Mouse (Mus musculus) kidney, embryonic 15.5 days (tissue): ENCODE measurements around the gene AC161166.1. TPM values are rescaled to one million over a fixed set of nuclear protein-coding genes. Genes with fewer than 3 reads are reported as not detected.
A peak's percentile ranks its signal among the peaks of the same experiment; 100 is the strongest.

Source experiments
- ATAC-seq: fragments of 200-750 bp; cut with Nextera tagmentation; replicated peaks from 2 replicates; pipeline ENCODE4 v1.8.0; 2017; ENCODE audit warnings: moderate TSS enrichment; ENCODE audit not compliant: low FRiP score
- H3K27ac ChIP-seq: fragments of 300-500 bp; sonication (generic); 2 replicates; pipeline ENCODE4 v1.5.1; 2015; ENCODE audit warnings: mild to moderate bottlenecking, inconsistent platforms
- H3K27me3 ChIP-seq: fragments of 300-500 bp; sonication (generic); 2 replicates; pipeline ENCODE4 v1.6.1; 2015; ENCODE audit warnings: inconsistent platforms
- H3K36me3 ChIP-seq: fragments of 300-500 bp; sonication (generic); 2 replicates; pipeline ENCODE4 v1.6.1; 2015; ENCODE audit warnings: inconsistent platforms
- H3K4me1 ChIP-seq: fragments of 300-500 bp; sonication (generic); 2 replicates; pipeline ENCODE4 v1.6.1; 2015; ENCODE audit warnings: inconsistent platforms
- H3K4me2 ChIP-seq: fragments of 300-500 bp; sonication (generic); 2 replicates; pipeline ENCODE4 v1.6.1; 2015; ENCODE audit warnings: moderate library complexity, mild to moderate bottlenecking, inconsistent platforms
- H3K4me3 ChIP-seq: fragments of 300-500 bp; sonication (generic); replicated peaks from 2 replicates; pipeline ENCODE4 v1.5.1; 2015; ENCODE audit warnings: mild to moderate bottlenecking, inconsistent platforms
- H3K9ac ChIP-seq: fragments of 300-500 bp; sonication (generic); 2 replicates; pipeline ENCODE4 v1.6.1; 2015; ENCODE audit warnings: mild to moderate bottlenecking, inconsistent platforms
- H3K9me3 ChIP-seq: fragments of 300-500 bp; sonication (generic); replicated peaks from 2 replicates; pipeline ENCODE4 v1.6.1; 2016; ENCODE audit warnings: inconsistent platforms
- WGBS: fragments of 180-500 bp; shearing (Covaris S2); methylation state at CpG from one replicate; pipeline ENCODE4 v1.1.7; 2015; ENCODE audit warnings: mixed read lengths; 5-methylcytosine and 5-hydroxymethylcytosine counted together
- polyA plus RNA-seq: library from polyadenylated mRNA; unstranded; fragments of >200 nt; fragmentation: Nextera tagmentation; extraction: Ambion mirVana; gene quantifications from 2 replicates; pipeline ENCODE4 v1.2.1, GENCODE M21; 2015

AC161166.1 gene
- polyA plus RNA-seq, 1 experiment from 2014 or later, result 0.68 TPM

GRCm38 (mm10) chr7:24537591-24537990, 25.3 kb upstream of the AC161166.1 start:
- 65% methylated on average over 5 of the region's 5 CpGs for WGBS
- no peak for ATAC-seq
- H3K4me1 ChIP-seq, result peaks cover 40% of the 10 kb centered on the region
- no peaks in the 10 kb centered on the region; the same call in 1 of the 2 replicates for H3K27me3 ChIP-seq
- H3K9ac ChIP-seq, result no peak overlapping the region
- peak overlapping the region; percentile 77 for H3K27ac ChIP-seq
- H3K4me2 ChIP-seq, result 0 out of 2 replicates have a peak overlapping the region, but pooled peaks have one; percentile 21
- no peaks in the 10 kb centered on the region for H3K9me3 ChIP-seq
- H3K4me3 ChIP-seq, result no peak overlapping the region
- H3K36me3 ChIP-seq, result peaks cover 31% of the 10 kb centered on the region

DNA sequence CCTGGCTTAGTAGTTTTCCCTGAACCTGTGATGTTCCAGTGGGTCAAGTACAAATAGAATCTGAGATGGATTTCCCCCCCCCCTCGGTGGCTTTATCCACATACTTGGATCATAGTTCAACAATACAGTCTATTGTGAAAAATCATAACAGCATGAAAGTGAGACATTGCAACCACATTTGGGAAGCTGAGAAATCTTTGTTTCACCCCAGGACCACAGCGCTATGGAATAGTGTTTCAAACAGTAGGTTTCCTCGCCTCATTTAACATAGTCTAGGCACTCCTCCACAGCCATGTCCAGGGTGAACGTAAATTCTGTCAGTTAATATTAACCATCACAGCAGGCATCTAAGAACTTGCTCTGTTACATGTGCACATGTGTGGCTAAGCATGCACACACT, 24.8 kb upstream of the AC161166.1 start:
- no peaks in the 10 kb centered on the region; the same call in 1 of the 2 replicates for H3K27me3 ChIP-seq
- peak overlapping the region; percentile 77 for H3K27ac ChIP-seq
- peaks cover 31% of the 10 kb centered on the region for H3K36me3 ChIP-seq
- 31% methylated on average over 4 of the region's 4 CpGs for WGBS
- no peak; the same call in 1 of the 2 replicates for ATAC-seq
- H3K4me1 ChIP-seq, result peaks cover 45% of the 10 kb centered on the region
- 0 out of 2 replicates have a peak overlapping the region, but pooled peaks have one; percentile 21 for H3K4me2 ChIP-seq
- no peak overlapping the region for H3K4me3 ChIP-seq
- H3K9me3 ChIP-seq, result no peaks in the 10 kb centered on the region
- no peak overlapping the region for H3K9ac ChIP-seq

GRCm38 (mm10) chr7:24534301-24534700, 22.0 kb upstream of the AC161166.1 start:
- WGBS, result 36% methylated on average over 19 of the region's 19 CpGs
- H3K4me2 ChIP-seq, result peak overlapping the region; percentile 40
- H3K36me3 ChIP-seq, result peaks cover 31% of the 10 kb centered on the region
- ATAC-seq, result no peak
- no peak overlapping the region for H3K27ac ChIP-seq
- no peak overlapping the region for H3K9ac ChIP-seq
- no peaks in the 10 kb centered on the region; the same call in 1 of the 2 replicates for H3K27me3 ChIP-seq
- no peak overlapping the region for H3K4me3 ChIP-seq
- peaks cover 58% of the 10 kb centered on the region for H3K4me1 ChIP-seq
- no peaks in the 10 kb centered on the region for H3K9me3 ChIP-seq

DNA sequence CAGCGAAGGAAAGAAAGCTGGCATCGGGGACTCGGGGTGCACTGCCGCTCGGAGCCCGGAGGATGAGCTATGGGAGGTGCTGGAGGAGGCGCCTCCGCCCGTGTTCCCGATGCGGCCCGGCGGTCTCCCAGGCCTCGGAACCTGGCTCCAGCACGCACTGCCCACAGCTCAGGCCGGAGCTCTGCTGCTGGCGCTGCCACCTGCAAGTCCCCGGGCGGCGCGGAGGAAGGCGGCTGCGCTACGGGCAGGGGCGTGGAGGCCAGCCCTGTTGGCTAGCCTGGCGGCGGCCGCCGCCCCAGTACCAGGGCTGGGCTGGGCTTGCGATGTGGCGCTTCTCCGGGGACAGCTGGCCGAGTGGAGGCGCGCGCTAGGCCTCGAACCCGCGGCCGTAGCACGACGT, 21.6 kb upstream of the AC161166.1 start:
- 0 out of 2 replicates have a peak overlapping the region, but pooled peaks have one; percentile 3 for H3K4me3 ChIP-seq
- ATAC-seq, result no peak
- H3K4me2 ChIP-seq, result peak overlapping the region; percentile 40
- peaks cover 31% of the 10 kb centered on the region for H3K36me3 ChIP-seq
- 38% methylated on average over 42 of the region's 42 CpGs for WGBS
- no peaks in the 10 kb centered on the region; the same call in 1 of the 2 replicates for H3K27me3 ChIP-seq
- H3K9me3 ChIP-seq, result no peaks in the 10 kb centered on the region
- peaks cover 60% of the 10 kb centered on the region for H3K4me1 ChIP-seq
- no peak overlapping the region for H3K27ac ChIP-seq
- no peak overlapping the region for H3K9ac ChIP-seq

- peaks cover 31% of the 10 kb centered on the region for H3K36me3 ChIP-seq
- H3K9me3 ChIP-seq, result no peaks in the 10 kb centered on the region
- no peaks in the 10 kb centered on the region; the same call in 1 of the 2 replicates for H3K27me3 ChIP-seq
- 74% methylated on average over 28 of the region's 28 CpGs for WGBS
- no peak overlapping the region for H3K4me2 ChIP-seq
- ATAC-seq, result no peak
- H3K9ac ChIP-seq, result no peak overlapping the region
- no peak overlapping the region for H3K27ac ChIP-seq
- peaks cover 58% of the 10 kb centered on the region for H3K4me1 ChIP-seq
- no peak overlapping the region for H3K4me3 ChIP-seq
Measured at GRCm38 (mm10) chr7:24533031-24533571, 20.8 kb upstream of the AC161166.1 start.

- Histone ChIP-seq H3K27me3 (no peaks in the 10 kb centered on the region; the same call in 1 of the 2 replicates), H3K9me3 (no peaks in the 10 kb centered on the region), H3K36me3 (peaks cover 31% of the 10 kb centered on the region), H3K4me2 (peak overlapping the region; percentile 91), H3K27ac (peak overlapping the region; percentile 96), H3K4me3 (peak overlapping the region; percentile 66), H3K9ac (peak overlapping the region; percentile 76), H3K4me1 (peaks cover 41% of the 10 kb centered on the region)
- WGBS, result under 1% methylated on average over 43 of the region's 43 CpGs
- ATAC-seq, result peak; percentile 69
Measured at GRCm38 (mm10) chr7:24531211-24531971, 19.1 kb upstream of the AC161166.1 start.

- under 1% methylated on average over 44 of the region's 44 CpGs for WGBS
Measured at GRCm38 (mm10) chr7:24530062-24530931, 18.0 kb upstream of the AC161166.1 start, which contains the start of gene Irgq. Gene Irgq (plus strand): TSS chr7:24530689.

DNA sequence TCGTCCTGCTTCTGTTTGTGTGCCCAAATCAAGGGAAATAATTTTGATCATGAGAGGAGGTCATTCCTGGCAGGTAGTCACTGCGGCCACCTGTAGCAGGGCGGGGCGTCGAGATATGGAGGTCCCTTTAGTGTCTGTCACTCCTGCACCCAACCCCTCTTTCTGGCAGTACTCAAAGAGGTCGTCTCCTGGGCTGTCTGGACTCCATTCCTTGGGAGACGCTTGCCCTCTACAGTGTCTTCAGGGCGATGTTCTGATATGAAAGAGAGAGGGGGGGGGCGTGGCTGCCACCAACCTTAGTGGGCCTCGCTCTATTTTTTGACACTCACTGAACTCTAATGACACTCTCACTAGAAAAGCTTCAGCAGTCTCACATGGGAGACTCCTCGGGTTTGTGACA, 17.3 kb upstream of the AC161166.1 start:
- Histone ChIP-seq H3K27ac (peak overlapping the region; percentile 96), H3K9me3 (no peaks in the 10 kb centered on the region), H3K9ac (peak overlapping the region; percentile 76), H3K27me3 (no peaks in the 10 kb centered on the region; the same call in 1 of the 2 replicates), H3K4me3 (peak overlapping the region; percentile 66), H3K4me2 (peak overlapping the region; percentile 91), H3K4me1 (peaks cover 34% of the 10 kb centered on the region), H3K36me3 (peaks cover 16% of the 10 kb centered on the region)
- WGBS, result 57% methylated on average over 11 of the region's 11 CpGs
- ATAC-seq, result no peak

More at GRCm38 (mm10) chr7:24530062-24530931, 18.0 kb upstream of the AC161166.1 start, which contains the start of gene Irgq:
- peak within 1 kb of the TSS; percentile 76 for H3K9ac ChIP-seq
- H3K4me1 ChIP-seq, result peaks cover 34% of the 10 kb centered on the region
- H3K4me2 ChIP-seq, result peak within 1 kb of the TSS; percentile 91
- peaks cover 22% of the 10 kb centered on the region for H3K36me3 ChIP-seq
- no peaks in the 10 kb centered on the region for H3K9me3 ChIP-seq
- peak within 1 kb of the TSS; percentile 96 for H3K27ac ChIP-seq
- peak within 1 kb of the TSS; percentile 66 for H3K4me3 ChIP-seq
- peak; percentile 92 for ATAC-seq
- H3K27me3 ChIP-seq, result no peaks in the 10 kb centered on the region; the same call in 1 of the 2 replicates

DNA sequence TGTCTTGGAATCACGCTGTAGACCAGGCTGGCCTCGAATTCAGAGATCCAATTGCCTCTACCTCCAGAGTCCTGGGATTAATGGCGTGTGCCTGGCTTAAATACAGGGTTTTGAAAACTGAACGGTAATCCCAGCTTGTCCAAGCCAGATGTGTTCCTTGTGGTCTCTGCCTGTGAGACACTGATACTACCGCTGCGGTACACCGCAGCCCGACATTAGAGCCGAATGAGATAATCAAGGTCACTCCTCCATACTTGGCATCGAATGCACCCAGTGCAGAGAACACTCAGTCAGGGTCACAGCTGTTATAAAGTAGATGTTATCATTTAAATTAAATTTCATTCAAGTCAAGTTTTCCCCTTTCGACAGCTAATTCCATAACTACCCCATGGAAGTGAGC, 16.6 kb upstream of the AC161166.1 start:
- no peak overlapping the region for H3K4me2 ChIP-seq
- no peak overlapping the region for H3K27ac ChIP-seq
- no peaks in the 10 kb centered on the region for H3K9me3 ChIP-seq
- H3K9ac ChIP-seq, result no peak overlapping the region
- no peak for ATAC-seq
- no peak overlapping the region for H3K4me3 ChIP-seq
- peaks cover 8% of the 10 kb centered on the region for H3K36me3 ChIP-seq
- WGBS, result 82% methylated on average over 11 of the region's 11 CpGs
- H3K4me1 ChIP-seq, result peaks cover 29% of the 10 kb centered on the region
- no peaks in the 10 kb centered on the region; the same call in 1 of the 2 replicates for H3K27me3 ChIP-seq

DNA sequence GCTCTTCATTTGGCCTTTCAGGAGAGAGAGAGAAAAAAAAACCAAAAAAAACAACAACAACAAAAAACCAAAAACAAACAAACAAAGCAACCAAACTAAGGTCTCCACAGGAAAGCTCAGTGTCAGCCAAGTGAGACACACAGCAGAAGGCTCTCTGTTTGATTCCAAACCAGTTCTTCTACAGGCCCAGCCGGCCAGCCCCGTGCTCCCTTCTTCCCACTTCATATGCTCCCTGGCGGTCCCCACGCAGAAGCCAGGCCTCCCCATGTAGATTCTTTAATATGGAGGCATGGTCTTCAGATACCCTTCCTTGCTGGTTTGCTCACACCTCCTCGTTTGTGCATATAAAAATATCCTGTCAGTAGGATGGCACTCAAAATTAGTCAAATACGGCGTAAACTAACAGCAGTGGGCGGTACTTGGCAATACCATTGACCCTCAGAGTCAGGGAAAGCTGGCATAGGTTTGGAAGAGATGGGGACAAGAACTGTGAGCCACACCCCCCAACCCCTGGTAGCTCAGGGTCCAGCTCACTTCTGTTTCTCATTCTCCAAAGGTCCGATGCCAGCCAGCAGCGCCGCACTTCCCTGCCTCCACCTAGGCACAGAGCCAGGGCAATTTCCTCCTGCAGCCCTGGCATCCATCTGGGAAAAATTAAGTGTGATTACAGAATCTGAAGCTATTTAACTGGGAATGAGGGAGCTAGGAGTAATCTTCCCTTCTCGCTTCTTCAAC, 13.6 kb upstream of the AC161166.1 start:
- Histone ChIP-seq H3K27me3 (no peaks in the 10 kb centered on the region), H3K9me3 (no peaks in the 10 kb centered on the region), H3K27ac (no peak overlapping the region), H3K4me1 (peaks cover 8% of the 10 kb centered on the region), H3K4me2 (no peak overlapping the region), H3K36me3 (no peaks in the 10 kb centered on the region), H3K4me3 (no peak overlapping the region), H3K9ac (no peak overlapping the region)
- WGBS, result 92% methylated on average over 12 of the region's 12 CpGs
- ATAC-seq, result no peak

- no peak overlapping the region for H3K27ac ChIP-seq
- H3K4me2 ChIP-seq, result no peak overlapping the region
- ATAC-seq, result no peak
- H3K9me3 ChIP-seq, result no peaks in the 10 kb centered on the region
- H3K4me1 ChIP-seq, result peaks cover 8% of the 10 kb centered on the region
- H3K27me3 ChIP-seq, result no peaks in the 10 kb centered on the region
- H3K9ac ChIP-seq, result no peak overlapping the region
- no peaks in the 10 kb centered on the region for H3K36me3 ChIP-seq
- no peak overlapping the region for H3K4me3 ChIP-seq
- 87% methylated on average over 6 of the region's 6 CpGs for WGBS
Measured at GRCm38 (mm10) chr7:24524978-24525377, 12.7 kb upstream of the AC161166.1 start.
